ENCODE assay signal across 21 mouse cellular contexts in the genomic region with DNA sequence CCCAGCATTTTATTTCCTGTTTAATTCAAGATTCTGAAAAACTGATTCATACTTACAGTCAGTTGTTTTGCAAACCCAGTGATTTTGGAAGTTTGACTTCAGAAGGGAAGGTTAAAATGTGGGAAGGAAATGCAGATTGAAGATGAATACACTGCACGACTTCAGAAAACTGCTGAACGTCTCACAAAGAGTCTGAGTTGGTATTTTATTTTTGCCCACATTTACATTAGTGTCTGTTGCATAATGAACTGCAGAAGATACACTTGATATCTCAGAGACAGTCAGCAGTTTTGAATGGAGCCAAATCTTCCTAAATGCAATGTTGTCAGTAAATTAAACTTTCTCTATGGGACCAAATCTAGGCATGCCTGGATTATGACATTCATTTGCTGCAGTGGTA.
"Had no signal": no experiment of that assay in that cellular context is flagged by ENCODE, and none has a peak within 500 bp of the region (broad histone marks: within the 10 kb centered on the region; RNA-seq: fewer than 3 reads in every experiment).

No protein-coding gene starts in this region.

- ATAC-seq: hindbrain, embryonic 16.5 days; hindbrain, postnatal 0 days; inflammation-experienced regulatory T-cells, adult 6 months; intestine, embryonic 15.5 days; intestine, embryonic 16.5 days; intestine, postnatal 0 days had no signal

- DNase-seq: heart, postnatal 10 days; heart, postnatal 14 days; heart, postnatal 36 days; heart, postnatal 4 days; kidney, adult 11 months; kidney, adult 2 months; kidney, adult 8-10 months; kidney, adult 9 months; kidney, postnatal 10 days; kidney, postnatal 14 days; kidney, postnatal 25 days; kidney, postnatal 36 days; kidney, postnatal 4 days; layer of hippocampus, adult 9-11 months; layer of hippocampus, postnatal 36 days had no signal
